In the genomic region with DNA sequence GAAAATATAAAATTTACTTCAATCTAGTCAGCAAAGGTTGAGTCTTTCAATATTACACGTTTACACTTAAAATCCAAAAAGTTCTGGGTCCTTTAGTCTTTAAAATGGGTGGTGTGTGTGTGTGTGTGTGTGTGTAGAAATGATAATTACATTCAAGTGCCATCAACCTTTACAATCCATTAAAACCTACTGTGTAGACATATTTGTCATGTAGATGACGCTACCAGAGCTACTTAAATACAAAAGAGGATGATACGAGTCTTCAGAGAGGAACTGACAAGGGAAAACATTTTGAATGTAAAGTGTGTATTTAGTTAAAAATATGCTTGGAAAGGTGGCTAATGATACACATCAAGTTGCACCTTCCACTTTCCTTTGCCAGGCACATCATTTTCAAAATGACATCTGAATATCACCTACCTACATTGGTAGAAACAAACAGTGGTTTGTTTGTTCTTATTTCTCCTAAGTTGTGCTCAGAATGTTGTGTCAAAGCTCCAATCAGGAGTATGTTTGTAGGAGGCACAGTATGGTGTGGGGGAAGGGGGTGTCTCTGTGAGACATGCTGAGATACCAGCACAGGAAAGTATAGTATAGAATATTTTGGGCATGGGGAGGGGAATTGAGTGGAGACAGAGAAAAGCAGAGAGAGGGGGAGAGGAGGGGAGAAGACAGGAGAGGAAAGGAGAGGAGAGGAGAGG, we compare ENCODE assay signal across 8 mouse cellular contexts. TPM values are rescaled to one million over a fixed set of nuclear protein-coding genes. Genes with fewer than 3 reads are reported as not detected.
DNase-seq lines count a peak whose midpoint lies in the region; ATAC-seq and TF ChIP-seq lines count a peak whose summit lies in the region.

No protein-coding gene starts in this region.

- H3K9me3 ChIP-seq in CH12.LX (replicated peaks; ENCODE audit: low read length), result no peaks in the 10 kb centered on the region
- H3K9me3 ChIP-seq in forebrain, embryonic 14.5 days (replicated peaks; ENCODE audit: control insufficient read depth, low read length), result no peaks in the 10 kb centered on the region
- no peaks in the 10 kb centered on the region for H3K9me3 ChIP-seq in liver, embryonic 16.5 days (replicated peaks; ENCODE audit: control insufficient read depth, low read length)

- H3K4me2 ChIP-seq in CH12.LX (ENCODE audit: insufficient read depth, low read depth, poor library complexity, severe bottlenecking), result peak overlapping the region; percentile 68
- H3K4me2 ChIP-seq in forebrain, embryonic 14.5 days (ENCODE audit: low read length), result peak overlapping the region; percentile 75
- H3K4me2 ChIP-seq in liver, embryonic 16.5 days (ENCODE audit: low read depth, low read length), result peak overlapping the region; percentile 78

- DNase-seq in heart, adult 2 months, result no peak
- no peak for DNase-seq in heart, adult 11 months
- DNase-seq in CH12.LX (ENCODE audit: extremely low read depth), result no peak
- DNase-seq in forebrain, embryonic 14.5 days (ENCODE audit: low spot score), result no peak
- DNase-seq in thymus, postnatal 36 days, result no peak
- DNase-seq in layer of hippocampus, adult 9-10 months (ENCODE audit: low spot score), result no peak
- DNase-seq in kidney, adult 8-10 months, result no peak

- no peaks in the 10 kb centered on the region; the same call in 1 of the 2 replicates for H3K4me1 ChIP-seq in heart, adult 2 months (ENCODE audit: control insufficient read depth, insufficient read depth, low read length)
- peaks cover 2 to 34% of the 10 kb centered on the region in 2 experiments; a peak in 3 of 4 replicates for H3K4me1 ChIP-seq in CH12.LX (ENCODE audit: control insufficient read depth in 1 of 2, insufficient read depth in 2 of 2)
- 0 out of 2 replicates have a peak, but pooled peaks cover 3% of the 10 kb centered on the region for H3K4me1 ChIP-seq in forebrain, embryonic 14.5 days (ENCODE audit: control insufficient read depth, insufficient read depth, low read length)
- no peaks in the 10 kb centered on the region; the same call in 1 of the 2 replicates for H3K4me1 ChIP-seq in liver, embryonic 16.5 days (ENCODE audit: control insufficient read depth, low read depth, low read length)

- 21% methylated on average over 3 of the region's 3 CpGs for WGBS in heart, adult 2 months
- WGBS in forebrain, embryonic 14.5 days, result 18% methylated on average over 3 of the region's 3 CpGs
- 20% methylated on average over 3 of the region's 3 CpGs for WGBS in liver, embryonic 16.5 days (ENCODE audit: insufficient replicate concordance)

- ATAC-seq in forebrain, embryonic 14.5 days, result no peak
- no peak for ATAC-seq in liver, embryonic 16.5 days (ENCODE audit: low read depth)

- in situ Hi-C loops in CH12.LX (cut with MboI; ENCODE audit: low pct_ligation_motif_present, low pct_unique_long_range_greater_than_20kb, low sequenced_read_pairs), result loop anchor here (25.0 kb wide), 1 partner anchor 199 kb away; the partner anchor contains the start of genes Gm28308, Hoxa3, Hoxa5 and Hoxa6

- TF ChIP-seq POLR2A in heart, adult 2 months (IDR thresholded peaks at IDR 0.05; ENCODE audit: insufficient read depth, low read depth, low read length), result no peak
- no peak for TF ChIP-seq POLR2A in CH12.LX (IDR thresholded peaks at IDR 0.05; ENCODE audit: low read depth, low read length)

- no peak for TF ChIP-seq EP300 in heart, adult 2 months (IDR thresholded peaks at IDR 0.05; ENCODE audit: insufficient read depth, low read depth, low read length)
- no peak for TF ChIP-seq EP300 in CH12.LX (IDR thresholded peaks at IDR 0.05; ENCODE audit: low read length)

- no peak overlapping the region for H3K9ac ChIP-seq in heart, adult 2 months (ENCODE audit: low read depth, low read length)
- peak overlapping the region; percentile 84 for H3K9ac ChIP-seq in CH12.LX (ENCODE audit: insufficient read depth, low read depth)
- peak overlapping the region; percentile 42; the same call in 1 of the 2 replicates for H3K9ac ChIP-seq in forebrain, embryonic 14.5 days (ENCODE audit: low read length)
- peak overlapping the region; percentile 50 for H3K9ac ChIP-seq in liver, embryonic 16.5 days (ENCODE audit: low read depth, low read length)

- dilution Hi-C loops in CH12.LX (cut with MboI; ENCODE audit: extremely low pct_ligation_motif_present, extremely low pct_unique_long_range_greater_than_20kb, low sequenced_read_pairs), result no loop called here

- intact Hi-C loops in heart, adult 2 months (cut with DNase I), result loop anchor here (2.0 to 10.0 kb wide), 4 partner anchors 74 to 831 kb away; partner anchors contain the start of gene Tax1bp1

- no peak for TF ChIP-seq CTCF in heart, adult 2 months (IDR thresholded peaks at IDR 0.05)
- no peak for TF ChIP-seq CTCF in CH12.LX (conservative IDR thresholded peaks at IDR 0.05 in 1 of 2, IDR thresholded peaks at IDR 0.05 in 1 of 2; ENCODE audit: low read depth in 2 of 2, low read length in 2 of 2)

- no peaks in the 10 kb centered on the region for H3K36me3 ChIP-seq in heart, adult 2 months (ENCODE audit: control insufficient read depth, insufficient read depth, low read length)
- H3K36me3 ChIP-seq in CH12.LX (replicated peaks in 1 of 2; ENCODE audit: control insufficient read depth in 1 of 2, insufficient read depth in 1 of 2, low read length in 1 of 2), result no peaks in the 10 kb centered on the region
- no peaks in the 10 kb centered on the region for H3K36me3 ChIP-seq in forebrain, embryonic 14.5 days (ENCODE audit: control insufficient read depth, insufficient read depth, low read length)
- H3K36me3 ChIP-seq in liver, embryonic 16.5 days (ENCODE audit: control insufficient read depth, insufficient read depth), result no peaks in the 10 kb centered on the region

- H3K4me3 ChIP-seq in heart, adult 2 months, result peak overlapping the region; percentile 78
- peak overlapping the region; percentile 68 to 84 (median 74) for H3K4me3 ChIP-seq in CH12.LX (replicated peaks in 1 of 3; ENCODE audit: low read depth in 2 of 3, low read length in 2 of 3, poor library complexity in 1 of 3)
- H3K4me3 ChIP-seq in forebrain, embryonic 14.5 days (ENCODE audit: low read depth, low read length), result peak overlapping the region; percentile 47
- peak overlapping the region; percentile 77 for H3K4me3 ChIP-seq in liver, embryonic 16.5 days (ENCODE audit: low read depth, low read length)

- H3K27ac ChIP-seq in heart, adult 2 months, result peak overlapping the region; percentile 82
- H3K27ac ChIP-seq in CH12.LX (ENCODE audit: insufficient read depth, low read depth), result no peak overlapping the region
- no peak overlapping the region for H3K27ac ChIP-seq in forebrain, embryonic 14.5 days (ENCODE audit: low read depth, low read length)
- H3K27ac ChIP-seq in liver, embryonic 16.5 days (ENCODE audit: low read length), result no peak overlapping the region

- no peak for TF ChIP-seq RAD21 in CH12.LX (IDR thresholded peaks at IDR 0.05; ENCODE audit: low read depth, low read length)

- H3K27me3 ChIP-seq in heart, adult 2 months (ENCODE audit: control insufficient read depth, insufficient read depth, low read length), result 0 out of 2 replicates have a peak, but pooled peaks cover 1% of the 10 kb centered on the region
- no peaks in the 10 kb centered on the region for H3K27me3 ChIP-seq in CH12.LX (replicated peaks)
- peaks cover 40% of the 10 kb centered on the region for H3K27me3 ChIP-seq in forebrain, embryonic 14.5 days (replicated peaks; ENCODE audit: control insufficient read depth, insufficient read depth, low read length)
- peaks cover 8% of the 10 kb centered on the region for H3K27me3 ChIP-seq in liver, embryonic 16.5 days (ENCODE audit: control insufficient read depth, insufficient read depth, low read depth, low read length)

- no peaks in the 10 kb centered on the region for H3K79me2 ChIP-seq in heart, adult 2 months (replicated peaks; ENCODE audit: control insufficient read depth, insufficient read depth, low read length)
- H3K79me2 ChIP-seq in CH12.LX (replicated peaks; ENCODE audit: control insufficient read depth, extremely low read depth, insufficient read depth, poor library complexity, severe bottlenecking), result peaks cover 4% of the 10 kb centered on the region

TF ChIP-seq in CH12.LX, 34 proteins besides CTCF, POLR2A, EP300 and RAD21:
- TF ChIP-seq CHD2 (IDR thresholded peaks at IDR 0.05; ENCODE audit: low read length), result peak; percentile 22; the same call in 1 of the 2 replicates
- TF ChIP-seq MAFK (IDR thresholded peaks at IDR 0.05; ENCODE audit: insufficient replicate concordance, low read length), result no peak

RNA-seq across cellular contexts. Expression of gene Skap2, which starts 1.0 kb away (rescaled TPM):
- 1 to 10 TPM; 8.6 to 8.9 TPM for total RNA-seq in heart, adult 2 months (2021)
- polyA plus RNA-seq in heart, adult 2 months (2012; rRNA removed), result 5.0 and 6.7 TPM in 2 replicates
- total RNA-seq in CH12.LX (2012; rRNA removed) (25.8 and 30.2 TPM in 2 replicates), CH12.LX (2014; rRNA removed) (51.9 and 61.0 TPM in 2 replicates)
- 76.1 and 85.9 TPM in 2 replicates for polyA plus RNA-seq in CH12.LX (2012; ENCODE audit: insufficient read length, low read depth)
- 5.7 and 7.3 TPM in 2 replicates for polyA plus RNA-seq in forebrain, embryonic 14.5 days (2014; fragmentation: Nextera tagmentation; extraction: Ambion mirVana)
- polyA plus RNA-seq in liver, embryonic 16.5 days (2015; fragmentation: Nextera tagmentation; extraction: Ambion mirVana), result 16.1 and 17.9 TPM in 2 replicates
